Mouse (Mus musculus): ENCODE measurements around the gene Vps52. TPM values are rescaled to one million over a fixed set of nuclear protein-coding genes. Genes with fewer than 3 reads are reported as not detected.
"Not testable (repeated sequence)": the region's sequence is repeated elsewhere in the genome, so short reads cannot be mapped to it uniquely, and the experiment has no call there.

Gene Vps52
- total RNA-seq, 2 experiments from 2014 or later: 39.2 to 39.4 TPM

DNA sequence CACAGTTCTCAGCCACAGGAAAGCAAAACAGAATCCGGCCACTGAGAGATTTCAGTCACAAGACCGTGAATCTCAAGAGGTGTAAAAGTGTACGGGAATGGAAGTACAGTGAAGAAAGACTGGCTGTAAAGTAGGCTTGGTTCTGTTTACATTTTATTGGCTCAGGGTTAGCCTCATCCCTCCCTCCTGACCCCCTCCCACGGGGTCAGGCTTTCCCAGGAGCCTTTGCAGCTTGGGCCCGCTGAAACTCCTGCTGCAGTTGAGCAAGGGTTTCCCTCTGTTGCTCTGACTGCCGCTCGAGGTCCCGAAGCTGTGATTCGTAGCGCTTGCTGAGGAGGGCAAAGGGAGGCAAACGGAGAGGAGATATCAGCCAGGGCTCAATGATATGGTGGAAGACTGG, 16.8 kb upstream of the Vps52 start:
- intact Hi-C loops (cut with DNase I): no loop called here
- DNase-seq (ENCODE audit: low spot score): no peak

DNA sequence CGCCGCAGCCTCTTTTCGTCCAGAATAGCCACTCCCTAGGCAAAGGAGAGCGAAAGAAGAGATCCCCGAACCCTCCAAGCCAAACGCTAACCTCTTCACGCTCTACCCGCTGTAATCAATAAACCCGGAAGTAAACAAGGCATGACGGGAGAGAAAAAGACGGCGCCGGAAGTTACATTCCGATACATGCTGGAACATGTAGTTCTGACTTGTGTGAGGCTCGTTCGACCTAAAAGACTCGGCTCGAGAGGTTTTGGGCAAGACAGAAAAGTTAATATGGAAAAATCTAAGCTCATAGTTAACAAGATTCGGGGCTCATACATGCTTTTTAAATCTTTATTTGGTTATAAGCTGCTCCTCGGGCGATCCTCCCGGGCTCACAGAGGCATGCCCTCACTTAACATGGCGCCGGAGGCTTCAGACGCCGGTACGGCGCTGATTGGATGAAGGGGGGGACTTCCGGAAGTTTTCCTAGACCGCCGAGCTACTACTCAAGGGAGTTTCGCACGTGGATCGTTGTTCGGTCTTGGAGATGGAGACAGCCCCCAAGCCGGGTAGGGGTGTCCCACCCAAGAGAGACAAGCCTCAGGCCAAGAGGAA, 15.3 kb upstream of the Vps52 start, which contains the start of the genes Pfdn6 and Wdr46:
Pfdn6 (minus strand) TSS at position 138 of the 600 bp plus-strand sequence.
Wdr46 (plus strand) TSS at position 455 of the 600 bp plus-strand sequence.
- DNase-seq (ENCODE audit: low spot score): peak; percentile 71
- intact Hi-C loops (cut with DNase I): loop anchor here (1.0 kb wide), 1 partner anchor 15 kb away; the partner anchor contains the start of gene Vps52

DNA sequence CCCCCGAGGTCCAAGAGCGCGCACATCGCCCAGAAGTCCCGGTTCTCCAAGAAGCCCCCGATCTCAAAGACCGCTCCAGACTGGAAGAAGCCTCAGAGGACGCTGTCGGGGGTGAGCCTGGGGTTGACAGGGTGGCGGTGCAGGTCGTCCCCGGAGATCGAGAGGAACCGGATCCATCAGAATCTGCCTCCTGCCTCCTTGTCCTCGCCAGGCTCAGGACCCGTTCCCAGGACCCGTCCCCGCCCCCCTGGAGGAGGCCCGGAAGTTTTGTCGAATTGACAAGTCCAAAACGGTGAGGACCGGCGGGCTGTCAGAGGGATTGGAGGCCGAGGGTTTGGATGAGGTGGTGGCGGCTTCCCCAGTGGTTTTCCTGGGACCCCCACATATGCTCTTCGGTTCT, 14.6 kb upstream of the Vps52 start:
- intact Hi-C loops (cut with DNase I): loop anchor here (1.0 kb wide), 1 partner anchor 14 kb away; the partner anchor contains the start of gene Vps52

DNA sequence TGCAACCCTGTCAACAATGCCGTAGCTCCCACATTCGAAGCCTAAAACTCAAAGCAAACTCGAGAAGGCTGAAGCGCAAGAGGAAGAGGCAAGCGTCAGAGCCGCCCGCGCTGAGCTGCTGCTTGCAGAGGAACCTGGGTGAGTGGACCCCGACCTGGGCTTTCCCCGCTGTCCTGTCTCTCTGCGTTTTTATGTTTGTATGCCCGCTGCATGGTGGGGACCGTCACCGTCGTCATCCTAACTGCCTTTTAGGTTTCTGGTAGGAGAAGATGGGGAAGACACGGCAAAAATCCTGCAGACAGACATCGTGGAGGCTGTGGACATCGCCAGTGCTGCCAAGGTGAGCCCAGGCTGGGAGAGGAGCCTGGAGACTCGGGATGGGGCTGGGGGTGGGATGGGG, 14.2 kb upstream of the Vps52 start:
- DNase-seq (ENCODE audit: low spot score): no peak
- intact Hi-C loops (cut with DNase I): no loop called here

More for the DNA sequence above, 14.6 kb upstream of the Vps52 start:
- no peak for DNase-seq (ENCODE audit: low spot score)

DNA sequence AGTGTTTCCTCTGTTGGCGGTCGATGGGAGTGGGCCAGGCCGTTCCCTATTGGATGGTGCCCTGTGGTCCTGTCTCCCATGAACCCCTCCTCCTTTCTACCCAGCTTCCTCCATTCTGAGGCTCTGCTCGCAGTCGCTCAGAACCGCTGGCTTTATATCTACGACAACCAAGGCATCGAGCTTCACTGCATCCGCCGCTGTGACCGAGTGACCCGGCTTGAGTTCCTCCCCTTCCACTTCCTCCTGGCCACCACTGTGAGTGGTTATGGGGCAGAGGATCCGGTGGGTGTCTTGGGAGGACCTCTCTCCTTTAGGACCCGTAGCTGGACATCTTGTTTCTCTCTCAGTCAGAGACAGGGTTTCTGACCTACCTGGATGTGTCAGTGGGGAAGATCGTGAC, 12.2 kb upstream of the Vps52 start:
- no peak for DNase-seq (ENCODE audit: low spot score)
- intact Hi-C loops (cut with DNase I): no loop called here

DNA sequence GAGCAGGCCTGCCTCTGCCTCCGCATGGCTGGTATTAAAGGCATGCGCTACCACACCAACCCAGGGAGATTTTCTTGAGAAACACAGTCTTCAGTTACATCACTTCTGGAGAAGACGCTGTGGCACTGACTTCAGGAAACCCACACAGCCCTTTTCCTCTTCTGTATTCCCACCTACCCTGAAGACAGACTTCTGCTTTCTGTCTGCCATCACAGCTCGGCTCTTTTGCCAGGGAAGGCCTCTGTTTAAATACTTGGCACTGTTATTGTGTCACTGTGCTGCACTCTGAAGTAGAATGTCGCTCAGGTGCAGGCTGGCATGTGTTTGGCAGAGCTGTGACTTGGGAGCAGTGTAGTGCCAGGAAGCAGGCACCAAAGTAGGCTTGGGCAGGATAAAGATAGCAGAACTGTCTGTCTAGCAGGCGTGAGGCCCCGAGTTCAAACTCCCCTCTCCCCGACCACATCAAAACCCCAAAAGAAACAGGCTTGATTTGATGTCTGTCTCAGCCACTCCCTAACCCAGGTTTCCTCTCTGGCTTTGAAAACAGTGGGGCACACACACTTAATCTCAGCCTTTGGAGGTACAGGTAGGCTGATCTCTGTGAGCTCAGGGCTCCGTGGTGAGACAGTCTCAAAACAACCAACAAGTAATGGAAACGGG, 8.1 kb upstream of the Vps52 start:
- intact Hi-C loops (cut with DNase I): no loop called here
- DNase-seq (ENCODE audit: low spot score): no peak

DNA sequence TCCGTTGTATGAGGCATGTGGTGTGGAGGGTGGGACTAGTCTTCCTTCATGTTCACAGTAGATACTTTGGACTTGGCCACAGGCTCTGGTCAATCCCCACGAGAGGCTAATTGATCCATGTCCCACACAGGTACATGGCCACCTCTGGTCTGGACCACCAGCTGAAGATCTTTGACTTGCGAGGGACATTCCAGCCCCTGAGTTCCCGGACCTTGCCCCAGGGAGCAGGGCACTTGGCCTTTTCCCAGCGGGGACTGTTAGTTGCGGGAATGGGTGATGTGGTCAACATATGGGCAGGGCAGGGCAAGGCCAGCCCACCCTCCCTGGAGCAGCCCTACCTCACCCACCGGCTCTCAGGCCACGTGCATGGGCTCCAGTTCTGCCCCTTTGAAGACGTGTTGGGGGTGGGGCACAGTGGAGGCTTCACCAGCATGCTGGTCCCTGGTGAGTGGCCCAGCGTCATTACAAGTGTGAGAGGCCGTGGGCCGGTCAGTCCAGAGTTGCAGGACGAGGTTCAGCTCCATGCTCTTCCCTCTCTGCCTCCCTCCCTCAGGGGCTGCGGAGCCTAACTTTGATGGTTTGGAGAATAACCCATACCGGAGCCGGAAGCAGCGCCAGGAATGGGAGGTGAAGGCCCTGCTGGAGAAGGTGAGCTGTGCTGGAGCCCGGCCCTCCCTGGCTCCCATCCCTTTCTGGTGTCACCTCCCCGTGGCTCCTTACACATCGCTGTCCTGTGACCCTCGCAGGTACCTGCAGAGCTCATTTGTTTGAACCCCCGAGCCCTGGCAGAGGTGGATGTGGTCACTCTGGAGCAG, 7.3 kb upstream of the Vps52 start:
- intact Hi-C loops (cut with DNase I): no loop called here
- DNase-seq (ENCODE audit: low spot score): no peak

DNA sequence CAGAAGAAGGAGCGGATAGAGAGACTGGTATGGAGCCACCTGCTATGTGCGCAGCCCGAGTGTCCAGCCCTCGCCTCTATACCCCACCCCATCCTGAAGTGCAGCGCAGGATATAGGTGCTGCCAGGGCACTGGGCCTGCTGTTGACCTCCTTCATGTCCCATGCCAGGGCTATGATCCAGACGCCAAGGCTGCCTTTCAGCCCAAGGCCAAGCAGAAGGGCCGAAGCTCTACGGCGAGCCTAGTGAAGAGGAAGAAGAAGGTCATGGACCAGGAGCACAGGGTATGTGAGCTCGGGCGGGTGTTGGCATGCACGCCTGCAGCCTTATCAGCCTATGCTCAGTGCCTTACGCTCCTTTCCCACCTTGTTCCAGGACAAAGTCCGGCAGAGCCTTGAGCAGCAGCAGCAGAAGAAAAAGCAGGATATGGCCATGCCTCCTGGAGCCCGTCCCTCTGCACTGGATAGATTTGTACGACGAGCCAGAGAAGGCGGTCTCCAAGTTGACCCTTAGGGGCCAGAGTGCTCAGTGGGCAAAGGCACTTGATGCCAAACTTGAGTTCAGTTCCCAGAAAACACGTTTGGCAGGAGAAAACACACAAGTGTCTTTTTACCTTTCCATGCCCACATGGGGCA, 6.6 kb upstream of the Vps52 start:
- DNase-seq (ENCODE audit: low spot score): no peak
- intact Hi-C loops (cut with DNase I): no loop called here

DNA sequence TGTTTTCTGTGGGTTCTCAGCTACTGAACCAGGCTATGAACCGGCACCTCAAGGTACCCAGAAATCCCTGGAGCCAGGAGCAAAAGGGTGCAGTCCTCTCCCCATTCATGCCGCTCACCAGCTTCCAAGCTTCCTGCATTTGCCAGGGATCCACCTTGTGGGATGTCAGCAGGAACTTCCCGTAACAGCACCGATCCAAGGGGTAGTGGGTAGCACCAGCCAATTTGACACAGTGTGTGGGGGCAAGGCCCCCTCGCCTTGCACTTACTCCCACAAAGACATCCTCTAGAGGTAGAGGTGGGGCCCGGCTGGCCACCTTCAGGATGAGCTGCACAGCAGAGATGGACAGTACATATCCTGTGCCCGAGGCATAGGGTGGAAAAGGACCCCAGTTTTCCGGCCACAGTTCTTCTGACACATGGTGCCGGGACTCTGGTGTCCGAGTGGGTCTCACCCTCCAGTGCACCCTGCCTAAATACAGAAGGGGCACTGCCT, 5.4 kb upstream of the Vps52 start:
- DNase-seq (ENCODE audit: low spot score): no peak
- intact Hi-C loops (cut with DNase I): no loop called here

DNA sequence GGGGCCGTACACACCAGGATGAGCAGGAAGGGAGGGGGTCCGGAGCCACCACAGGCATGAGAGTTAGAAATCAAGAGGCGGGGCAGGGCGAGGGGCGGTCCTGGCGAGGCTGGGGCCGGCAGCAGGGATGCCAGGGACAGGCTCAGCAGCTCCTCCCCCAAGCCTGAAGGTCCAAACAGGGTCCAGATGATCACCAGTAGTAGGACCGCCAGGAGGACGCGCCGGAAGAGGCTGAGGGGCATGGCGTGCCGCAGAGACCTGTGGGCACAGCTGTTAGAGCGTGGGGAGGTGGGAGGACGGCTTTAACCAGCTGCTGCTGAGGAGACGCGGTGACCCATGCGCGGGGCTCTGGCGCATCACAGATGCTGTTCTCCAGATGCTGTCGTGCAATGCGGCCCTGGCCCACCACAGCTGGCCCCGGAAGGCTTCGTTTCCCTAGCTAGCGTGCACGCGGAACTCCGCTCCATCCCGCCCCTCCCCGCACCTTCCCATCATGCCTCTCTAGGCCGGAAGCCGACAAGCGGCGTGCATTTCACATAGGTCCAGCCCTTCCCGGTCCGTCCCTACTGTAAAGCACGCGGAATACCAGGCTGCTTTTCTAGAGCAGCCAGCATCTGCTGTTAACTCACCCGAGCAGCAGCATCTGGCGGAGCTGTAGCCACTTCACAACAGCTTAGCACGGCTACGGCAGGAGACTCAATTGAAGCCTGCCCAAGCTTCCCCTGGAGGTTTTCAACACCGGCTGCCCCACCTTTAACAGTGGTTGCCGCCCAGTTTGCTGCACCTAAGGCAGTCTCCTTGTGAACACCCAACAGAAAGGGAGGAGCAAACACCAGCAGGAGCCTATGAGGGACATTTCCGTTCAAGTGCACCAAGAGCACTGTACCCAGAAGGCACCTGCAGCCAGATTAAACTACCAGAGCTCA, 4.3 kb upstream of the Vps52 start, which contains the start of gene B3galt4:
B3galt4 (minus strand) TSS at position 468 of the 926 bp plus-strand sequence.
- DNase-seq (ENCODE audit: low spot score): peak; percentile 54
- intact Hi-C loops (cut with DNase I): no loop called here

DNA sequence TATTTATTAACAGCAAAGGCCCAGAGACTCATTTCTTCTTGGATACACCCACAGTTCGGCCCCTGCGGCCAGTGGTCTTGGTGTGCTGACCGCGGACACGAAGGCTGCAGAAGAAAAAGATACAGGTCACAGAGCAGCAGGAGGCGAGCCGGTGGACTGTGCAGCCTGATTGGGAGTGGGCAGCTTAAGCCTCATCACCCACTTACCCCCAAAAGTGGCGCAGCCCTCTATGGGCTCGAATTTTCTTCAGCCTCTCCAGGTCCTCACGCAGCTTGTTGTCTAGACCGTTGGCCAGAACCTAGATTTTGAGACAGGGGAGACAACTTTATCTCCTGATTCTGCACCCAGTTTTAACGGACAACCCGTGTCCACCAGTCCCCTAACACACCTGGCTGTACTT, 3.6 kb upstream of the Vps52 start:
- DNase-seq (ENCODE audit: low spot score); intact Hi-C loops (cut with DNase I): not testable (repeated sequence)

DNA sequence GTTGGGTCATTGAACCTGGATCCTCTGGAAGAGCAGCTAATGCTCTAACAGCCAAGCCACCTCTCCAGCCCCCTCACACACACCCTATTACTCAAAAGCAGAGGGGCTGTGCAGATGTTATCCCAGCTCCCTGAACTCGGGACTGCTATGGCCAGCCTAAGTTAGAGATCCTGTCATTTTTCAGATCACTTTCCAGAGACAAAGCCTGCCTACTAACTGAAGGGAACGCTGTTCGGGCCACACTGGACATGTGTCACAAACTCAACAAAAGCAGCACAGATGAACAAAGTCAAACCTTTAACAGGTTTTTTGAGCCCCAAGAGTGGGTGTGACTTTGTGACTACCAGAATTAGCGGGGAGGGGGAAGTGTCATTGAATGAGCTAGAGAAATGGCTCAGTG, 2.7 kb upstream of the Vps52 start:
- intact Hi-C loops (cut with DNase I): no loop called here
- no peak for DNase-seq (ENCODE audit: low spot score)

DNA sequence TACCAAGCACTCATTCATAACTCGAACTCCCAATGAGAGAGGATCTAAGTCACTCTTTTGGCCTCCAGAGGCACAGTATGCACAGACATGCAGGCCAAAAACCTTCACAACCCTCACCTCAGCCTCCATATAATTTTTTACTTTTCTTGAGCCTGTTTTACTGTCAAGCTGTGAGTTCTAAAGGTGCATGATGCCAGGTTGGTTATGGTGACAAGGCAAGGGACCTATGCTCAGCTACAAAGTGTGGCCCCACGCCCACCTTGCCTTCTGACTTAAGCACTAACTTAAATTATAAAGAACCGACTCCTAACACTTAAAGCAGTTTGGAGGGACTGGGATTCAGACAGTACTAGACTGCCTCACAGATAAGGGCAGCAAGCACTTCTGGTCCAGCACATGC, 2.3 kb upstream of the Vps52 start:
- DNase-seq (ENCODE audit: low spot score): no peak
- intact Hi-C loops (cut with DNase I): no loop called here

DNA sequence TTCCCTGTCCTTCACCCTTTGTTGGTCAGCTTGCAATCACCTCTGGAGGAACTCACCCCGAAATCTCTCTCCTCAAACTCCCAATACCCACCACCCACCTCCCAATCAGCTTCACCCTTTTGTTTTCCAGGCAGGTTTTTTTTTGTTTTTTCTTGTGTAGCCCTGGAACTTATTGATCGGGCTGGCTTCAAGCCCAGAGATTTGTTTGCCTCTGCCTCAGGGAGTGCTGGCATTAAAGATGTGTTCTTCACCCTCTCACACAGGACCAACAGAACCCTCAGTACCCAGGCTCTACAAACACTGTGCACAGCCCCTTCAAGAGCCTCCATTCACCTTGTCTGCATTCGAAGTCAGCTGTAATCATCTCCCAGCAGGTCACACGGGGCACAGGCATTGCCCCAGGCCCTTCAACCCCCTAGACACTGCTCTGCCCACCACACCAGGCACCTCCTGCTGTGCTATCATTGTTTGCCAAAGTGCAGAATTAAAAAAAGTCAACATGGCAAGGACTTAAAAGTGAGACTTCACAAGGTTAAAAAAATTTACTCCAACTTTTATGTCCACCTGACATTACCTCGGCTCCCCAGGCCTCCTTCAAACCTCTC, 1.5 kb upstream of the Vps52 start:
- intact Hi-C loops (cut with DNase I): no loop called here

DNA sequence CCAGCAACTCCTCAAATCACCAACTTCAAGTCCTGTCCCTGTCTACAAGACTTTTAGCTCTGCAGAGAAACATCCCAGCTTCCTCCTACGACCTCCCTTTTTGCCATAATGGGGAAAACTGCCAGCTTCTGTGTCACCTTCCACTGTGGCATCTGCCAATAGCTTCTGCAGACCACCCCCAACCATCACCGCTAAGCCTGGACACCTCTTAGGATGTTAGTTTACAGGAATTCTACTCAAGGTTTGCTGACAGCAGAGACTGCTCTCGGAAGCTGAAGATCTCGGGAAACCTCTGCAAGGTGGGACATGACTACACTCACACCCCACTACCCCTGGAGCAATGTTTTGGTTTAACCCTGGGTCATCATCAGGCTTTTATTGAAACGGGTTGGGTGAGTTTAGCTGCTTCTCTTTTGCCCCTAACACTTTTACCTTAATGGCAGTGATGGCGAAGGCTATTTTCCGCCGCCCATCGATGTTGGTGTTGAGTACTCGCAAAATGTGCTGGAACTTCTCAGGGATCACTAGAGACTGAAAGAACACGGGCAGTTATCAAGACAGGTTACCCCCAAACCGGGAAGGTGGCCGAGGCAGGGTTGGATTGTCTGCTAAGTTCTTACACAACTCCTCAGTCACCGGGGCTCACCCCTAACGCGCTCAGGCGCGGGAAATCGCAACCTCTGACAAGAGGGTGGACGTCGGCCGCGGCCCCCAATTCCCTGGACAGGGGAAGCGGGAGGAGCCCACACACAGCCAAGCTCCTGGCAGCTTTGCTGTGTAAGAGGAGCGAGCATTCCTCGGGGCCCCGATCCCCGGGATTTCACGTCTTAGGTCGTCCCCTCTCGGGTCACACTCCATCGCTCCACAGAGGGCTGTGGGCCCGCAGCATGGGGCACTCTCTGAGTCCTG, 712 bp upstream of the Vps52 start:
- intact Hi-C loops (cut with DNase I): loop anchor here (1.0 to 5.0 kb wide), 2 partner anchors 15 to 1397 kb away; partner anchors contain the start of genes Pfdn6 and Wdr46
- DNase-seq (ENCODE audit: low spot score): no peak

More for the DNA sequence above, 1.5 kb upstream of the Vps52 start:
- no peak for DNase-seq (ENCODE audit: low spot score)

DNA sequence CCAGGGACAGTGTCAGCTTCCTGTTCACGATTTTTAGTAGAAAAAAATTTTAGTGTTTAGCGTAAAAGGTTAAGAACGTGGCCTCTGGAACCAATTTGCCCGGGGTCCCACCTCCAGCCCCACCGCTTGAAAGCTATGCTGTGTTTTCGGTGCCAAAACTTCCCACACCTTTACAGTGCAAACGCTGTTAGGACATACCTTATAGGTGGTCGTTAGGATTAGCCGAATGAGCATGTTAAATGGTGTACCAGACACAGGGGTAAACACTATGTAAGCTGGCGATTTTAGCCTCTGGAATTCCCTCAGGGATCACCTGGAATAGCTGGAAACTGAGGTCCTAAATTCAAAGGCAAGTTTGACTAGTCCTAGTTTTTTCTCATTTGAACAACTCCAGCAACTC, 724 bp downstream of the Vps52 start:
- DNase-seq (ENCODE audit: low spot score): no peak
- intact Hi-C loops (cut with DNase I): loop anchor here (5.0 kb wide), 1 partner anchor 1396 kb away; no protein-coding TSS in a partner anchor

DNA sequence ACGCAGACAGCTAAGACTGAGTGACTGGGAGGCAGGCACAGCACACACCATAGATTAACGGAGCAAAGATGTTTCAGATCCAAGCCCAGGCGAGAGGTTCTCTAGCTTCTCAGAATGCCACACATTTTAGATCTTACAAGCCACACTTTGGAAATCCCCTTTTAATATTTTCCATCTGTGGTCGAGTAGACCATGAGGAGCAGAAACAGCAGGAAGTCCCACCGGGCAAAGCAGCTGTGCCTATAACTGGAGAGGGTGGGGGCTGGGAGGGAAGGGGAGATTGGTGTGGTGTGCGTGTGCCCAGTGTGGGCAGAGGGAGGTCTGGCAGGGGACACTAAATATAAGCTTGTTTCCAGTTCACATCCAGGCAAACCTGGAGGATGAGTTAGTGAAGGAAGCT, 1.9 kb downstream of the Vps52 start:
- intact Hi-C loops (cut with DNase I): loop anchor here (1.0 to 5.0 kb wide), 2 partner anchors 64 to 1395 kb away; no protein-coding TSS in a partner anchor
- no peak for DNase-seq (ENCODE audit: low spot score)

All from heart, postnatal 25 days (tissue).